In the genomic region with DNA sequence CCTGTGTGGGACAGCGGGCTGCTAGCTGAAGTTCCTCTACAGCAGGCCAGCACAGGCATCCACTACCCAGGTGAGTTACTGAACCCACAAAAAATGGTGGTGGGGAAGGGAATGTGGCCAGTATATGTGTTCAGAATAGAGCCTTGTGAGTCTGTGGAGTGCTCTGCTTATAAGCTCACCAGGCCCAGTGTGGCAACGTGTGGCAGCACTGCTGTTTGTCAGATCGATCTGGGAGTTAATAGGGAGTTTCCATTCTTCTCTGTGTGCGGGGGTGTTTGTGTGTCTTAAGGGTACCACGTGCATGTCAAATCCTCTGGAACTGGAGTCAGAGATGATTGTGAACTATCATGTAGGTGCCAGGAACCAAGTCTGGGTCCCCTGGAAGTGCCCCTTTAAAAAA, we compare ENCODE assay signal across 28 mouse cellular contexts. TPM values are rescaled to one million over a fixed set of nuclear protein-coding genes. Genes with fewer than 3 reads are reported as not detected.
DNase-seq lines count a peak whose midpoint lies in the region; ATAC-seq and TF ChIP-seq lines count a peak whose summit lies in the region.
"Had no signal": no experiment of that assay in that cellular context is flagged by ENCODE, and none has a peak within 500 bp of the region (broad histone marks: within the 10 kb centered on the region; RNA-seq: fewer than 3 reads in every experiment).

No protein-coding gene starts in this region.

- H3K4me3 ChIP-seq in layer of hippocampus, adult 2 months: no peak overlapping the region
- H3K4me3 ChIP-seq in liver, embryonic 13.5 days (replicated peaks): no peak overlapping the region
- H3K4me3 ChIP-seq in liver, embryonic 12.5 days: no peak overlapping the region
- H3K4me3 ChIP-seq in midbrain, embryonic 11.5 days (ENCODE audit: low read depth, low read length): no peak overlapping the region
- no peak overlapping the region for H3K4me3 ChIP-seq in midbrain, embryonic 14.5 days (replicated peaks; ENCODE audit: low read depth, low read length)
- H3K4me3 ChIP-seq in liver, postnatal 0 days (ENCODE audit: low read depth, low read length): no peak overlapping the region
- H3K4me3 ChIP-seq: embryonic facial prominence, embryonic 10.5 days; embryonic facial prominence, embryonic 12.5 days; forebrain, embryonic 13.5 days; forebrain, embryonic 15.5 days had no signal

- peaks cover 11% of the 10 kb centered on the region for H3K4me1 ChIP-seq in liver, embryonic 13.5 days (replicated peaks)
- no peaks in the 10 kb centered on the region for H3K4me1 ChIP-seq in liver, embryonic 12.5 days
- no peaks in the 10 kb centered on the region for H3K4me1 ChIP-seq in midbrain, embryonic 11.5 days (ENCODE audit: control insufficient read depth, insufficient read depth, low read length)
- no peaks in the 10 kb centered on the region for H3K4me1 ChIP-seq in midbrain, embryonic 14.5 days (ENCODE audit: control insufficient read depth, insufficient read depth, low read length)
- H3K4me1 ChIP-seq in liver, postnatal 0 days (ENCODE audit: insufficient read depth): peaks cover 13% of the 10 kb centered on the region
- H3K4me1 ChIP-seq: embryonic facial prominence, embryonic 10.5 days; embryonic facial prominence, embryonic 12.5 days; forebrain, embryonic 13.5 days; forebrain, embryonic 15.5 days had no signal

- H3K27me3 ChIP-seq in liver, embryonic 13.5 days: no peaks in the 10 kb centered on the region
- H3K27me3 ChIP-seq in liver, embryonic 12.5 days (replicated peaks): no peaks in the 10 kb centered on the region
- no peaks in the 10 kb centered on the region for H3K27me3 ChIP-seq in midbrain, embryonic 11.5 days (ENCODE audit: control insufficient read depth, insufficient read depth, low read length)
- no peaks in the 10 kb centered on the region for H3K27me3 ChIP-seq in midbrain, embryonic 14.5 days (ENCODE audit: control insufficient read depth, insufficient read depth, low read length)
- no peaks in the 10 kb centered on the region for H3K27me3 ChIP-seq in liver, postnatal 0 days (ENCODE audit: insufficient read depth, low read length)
- H3K27me3 ChIP-seq: CH12.LX; embryonic facial prominence, embryonic 12.5 days; forebrain, embryonic 13.5 days; forebrain, embryonic 15.5 days; Patski had no signal

- H3K36me3 ChIP-seq in liver, embryonic 13.5 days: peaks cover 72% of the 10 kb centered on the region
- peaks cover 92% of the 10 kb centered on the region for H3K36me3 ChIP-seq in liver, embryonic 12.5 days
- H3K36me3 ChIP-seq in midbrain, embryonic 11.5 days (ENCODE audit: control insufficient read depth, insufficient read depth, low read length): peaks cover 19% of the 10 kb centered on the region
- peaks cover 72% of the 10 kb centered on the region for H3K36me3 ChIP-seq in midbrain, embryonic 14.5 days (ENCODE audit: control insufficient read depth, insufficient read depth, low read length)
- H3K36me3 ChIP-seq in liver, postnatal 0 days (replicated peaks; ENCODE audit: insufficient read depth, low read length): peaks cover 50% of the 10 kb centered on the region

- peak overlapping the region; percentile 57; the same call in 1 of the 2 replicates for H3K27ac ChIP-seq in layer of hippocampus, adult 2 months
- H3K27ac ChIP-seq in liver, embryonic 13.5 days: no peak overlapping the region
- no peak overlapping the region for H3K27ac ChIP-seq in liver, embryonic 12.5 days
- no peak overlapping the region for H3K27ac ChIP-seq in midbrain, embryonic 11.5 days (ENCODE audit: low read depth, low read length)
- H3K27ac ChIP-seq in midbrain, embryonic 14.5 days (replicated peaks; ENCODE audit: low read depth, low read length): no peak overlapping the region
- peak overlapping the region; percentile 75 for H3K27ac ChIP-seq in liver, postnatal 0 days (ENCODE audit: low read depth)
- H3K27ac ChIP-seq: embryonic facial prominence, embryonic 12.5 days; forebrain, embryonic 13.5 days; forebrain, embryonic 15.5 days had no signal

- no peak for TF ChIP-seq EP300 in liver, postnatal 0 days (IDR thresholded peaks at IDR 0.05; ENCODE audit: low read depth)

- ATAC-seq in liver, embryonic 13.5 days (ENCODE audit: low read depth): peak; percentile 18; the same call in 1 of the 2 replicates
- no peak for ATAC-seq in liver, embryonic 12.5 days
- ATAC-seq in midbrain, embryonic 11.5 days (ENCODE audit: low FRiP score): no peak
- ATAC-seq in midbrain, embryonic 14.5 days (ENCODE audit: low FRiP score, low TSS enrichment): no peak
- ATAC-seq in liver, postnatal 0 days: peak; percentile 75
- ATAC-seq: activated CD4-positive, CD25-positive, alpha-beta regulatory T cell, adult 4 months; CD4-positive, CD25-positive, alpha-beta regulatory T cell, adult 4 months; forebrain, embryonic 13.5 days; forebrain, embryonic 15.5 days; Patski had no signal

- H3K9me3 ChIP-seq in liver, embryonic 13.5 days (replicated peaks): no peaks in the 10 kb centered on the region
- no peaks in the 10 kb centered on the region for H3K9me3 ChIP-seq in liver, embryonic 12.5 days (replicated peaks)
- H3K9me3 ChIP-seq in midbrain, embryonic 11.5 days (ENCODE audit: control insufficient read depth, low read length): no peaks in the 10 kb centered on the region
- H3K9me3 ChIP-seq in midbrain, embryonic 14.5 days (ENCODE audit: control insufficient read depth, low read length): no peaks in the 10 kb centered on the region
- H3K9me3 ChIP-seq in liver, postnatal 0 days (ENCODE audit: low read length): no peaks in the 10 kb centered on the region
- H3K9me3 ChIP-seq: embryonic facial prominence, embryonic 10.5 days; embryonic facial prominence, embryonic 12.5 days; forebrain, embryonic 13.5 days; forebrain, embryonic 15.5 days; G1E had no signal

- H3K4me2 ChIP-seq in liver, embryonic 13.5 days: no peak overlapping the region
- no peak overlapping the region for H3K4me2 ChIP-seq in liver, embryonic 12.5 days
- H3K4me2 ChIP-seq in midbrain, embryonic 11.5 days: no peak overlapping the region
- no peak overlapping the region for H3K4me2 ChIP-seq in midbrain, embryonic 14.5 days (ENCODE audit: low read length)
- H3K4me2 ChIP-seq in liver, postnatal 0 days (ENCODE audit: low read depth, low read length): no peak overlapping the region
- H3K4me2 ChIP-seq: embryonic facial prominence, embryonic 12.5 days; forebrain, embryonic 13.5 days; forebrain, embryonic 15.5 days had no signal

- 67% methylated on average over 5 of the region's 5 CpGs for WGBS in liver, embryonic 13.5 days (ENCODE audit: insufficient replicate concordance)
- WGBS in liver, embryonic 12.5 days (ENCODE audit: insufficient replicate concordance): 75% methylated on average over 5 of the region's 5 CpGs
- WGBS in midbrain, embryonic 11.5 days: 86% methylated on average over 5 of the region's 5 CpGs
- 83% methylated on average over 5 of the region's 5 CpGs for WGBS in midbrain, embryonic 14.5 days
- 66% methylated on average over 5 of the region's 5 CpGs for WGBS in liver, postnatal 0 days (ENCODE audit: insufficient replicate concordance)

- H3K9ac ChIP-seq in liver, embryonic 13.5 days: no peak overlapping the region
- H3K9ac ChIP-seq in liver, embryonic 12.5 days: no peak overlapping the region
- no peak overlapping the region for H3K9ac ChIP-seq in midbrain, embryonic 11.5 days (ENCODE audit: low read length)
- no peak overlapping the region for H3K9ac ChIP-seq in midbrain, embryonic 14.5 days (replicated peaks; ENCODE audit: low read length)
- no peak overlapping the region for H3K9ac ChIP-seq in liver, postnatal 0 days (replicated peaks)
- H3K9ac ChIP-seq: embryonic facial prominence, embryonic 12.5 days; forebrain, embryonic 13.5 days; forebrain, embryonic 15.5 days had no signal

- no peak for TF ChIP-seq CTCF in layer of hippocampus, adult 2 months (conservative IDR thresholded peaks at IDR 0.05)
- no peak for TF ChIP-seq CTCF in liver, postnatal 0 days (IDR thresholded peaks at IDR 0.05; ENCODE audit: low read depth)

- DNase-seq in layer of hippocampus, adult 2 months (ENCODE audit: low spot score in 2 of 2): no peak
- no peak for DNase-seq in layer of hippocampus, adult 8-10 months (ENCODE audit: low spot score in 2 of 2)
- no peak for DNase-seq in liver, embryonic 13.5 days
- DNase-seq in midbrain, embryonic 11.5 days (ENCODE audit: low spot score, missing footprints): peak; percentile 79
- DNase-seq in midbrain, embryonic 14.5 days: no peak
- DNase-seq in liver, postnatal 0 days: no peak
- no peak for DNase-seq in right cerebral cortex, postnatal 14 days
- DNase-seq: B cell, adult 2 months; cerebellum, adult 11-12 months; cerebellum, adult 2 months; cerebellum, adult 9-10 months; cerebellum, postnatal 10 days; cerebellum, postnatal 25 days had no signal

RNA-seq across cellular contexts. Expression of gene Gm10401, which starts 1.4 kb away (rescaled TPM):
- not detected for total RNA-seq in layer of hippocampus, adult 2 months (2021)
- not detected for total RNA-seq in layer of hippocampus, adult 8-10 months (2022)
- polyA plus RNA-seq in liver, embryonic 13.5 days (2015; fragmentation: Nextera tagmentation; extraction: Ambion mirVana): 11.1 and 12.0 TPM in 2 replicates
- 12.2 and 15.1 TPM in 2 replicates for polyA plus RNA-seq in liver, embryonic 12.5 days (2016; fragmentation: Nextera tagmentation; extraction: Ambion mirVana)
- polyA plus RNA-seq in midbrain, embryonic 11.5 days (2014; fragmentation: Nextera tagmentation; extraction: Ambion mirVana): 23.2 and 26.6 TPM in 2 replicates
- polyA plus RNA-seq in midbrain, embryonic 14.5 days (2014; fragmentation: Nextera tagmentation; extraction: Ambion mirVana): 59.4 and 72.9 TPM in 2 replicates
- polyA plus RNA-seq in liver, postnatal 0 days (2015; fragmentation: Nextera tagmentation; extraction: Ambion mirVana): 6.0 and 6.6 TPM in 2 replicates
- total RNA-seq: adrenal gland, adult 2 months; adrenal gland, postnatal 10 days; adrenal gland, postnatal 25 days had no signal
- polyA plus RNA-seq: adrenal gland, adult 2 months; brain, embryonic 14.5 days; cerebellum, adult 2 months; cortical plate, adult 2 months; G1E; Patski had no signal

RNA-seq across cellular contexts. Expression of gene Acads, which starts 19.6 kb away (rescaled TPM):
- 1 to 10 TPM; 6.5 to 7.3 TPM for total RNA-seq in layer of hippocampus, adult 2 months (2021)
- 10 to 100 TPM in 1 of 4 experiments, 1 to 10 TPM in 3; 8.1 to 11.7 (median 9.2) TPM for total RNA-seq in layer of hippocampus, adult 8-10 months (2022)
- polyA plus RNA-seq in liver, embryonic 13.5 days (2015; fragmentation: Nextera tagmentation; extraction: Ambion mirVana): 40.9 and 41.5 TPM in 2 replicates
- polyA plus RNA-seq in liver, embryonic 12.5 days (2016; fragmentation: Nextera tagmentation; extraction: Ambion mirVana): 43.9 and 51.1 TPM in 2 replicates
- polyA plus RNA-seq in midbrain, embryonic 11.5 days (2014; fragmentation: Nextera tagmentation; extraction: Ambion mirVana): 21.6 and 23.5 TPM in 2 replicates
- polyA plus RNA-seq in midbrain, embryonic 14.5 days (2014; fragmentation: Nextera tagmentation; extraction: Ambion mirVana): 13.8 and 14.6 TPM in 2 replicates
- 87.9 and 93.4 TPM in 2 replicates for polyA plus RNA-seq in liver, postnatal 0 days (2015; fragmentation: Nextera tagmentation; extraction: Ambion mirVana)

RNA-seq across cellular contexts. Expression of gene Unc119b, which starts 35.2 kb away (rescaled TPM):
- 10 to 100 TPM; 25.9 to 28.0 TPM for total RNA-seq in layer of hippocampus, adult 2 months (2021)
- 10 to 100 TPM; 26.9 to 29.3 (median 27.6) TPM for total RNA-seq in layer of hippocampus, adult 8-10 months (2022)
- polyA plus RNA-seq in liver, embryonic 13.5 days (2015; fragmentation: Nextera tagmentation; extraction: Ambion mirVana): 8.7 and 10.4 TPM in 2 replicates
- polyA plus RNA-seq in liver, embryonic 12.5 days (2016; fragmentation: Nextera tagmentation; extraction: Ambion mirVana): 16.1 and 17.6 TPM in 2 replicates
- polyA plus RNA-seq in midbrain, embryonic 11.5 days (2014; fragmentation: Nextera tagmentation; extraction: Ambion mirVana): 55.1 and 64.6 TPM in 2 replicates
- polyA plus RNA-seq in midbrain, embryonic 14.5 days (2014; fragmentation: Nextera tagmentation; extraction: Ambion mirVana): 29.1 and 37.2 TPM in 2 replicates
- 6.9 and 8.0 TPM in 2 replicates for polyA plus RNA-seq in liver, postnatal 0 days (2015; fragmentation: Nextera tagmentation; extraction: Ambion mirVana)

RNA-seq across cellular contexts. Expression of gene Mlec, which starts 58.4 kb away (rescaled TPM):
- total RNA-seq in layer of hippocampus, adult 2 months (2021): 10 to 100 TPM; 75.7 to 84.7 TPM
- total RNA-seq in layer of hippocampus, adult 8-10 months (2022): 100 to 1,000 TPM in 1 of 4 experiments, 10 to 100 TPM in 3; 80.4 to 100 (median 89.0) TPM
- polyA plus RNA-seq in liver, embryonic 13.5 days (2015; fragmentation: Nextera tagmentation; extraction: Ambion mirVana): 23.0 and 26.0 TPM in 2 replicates
- 46.8 and 49.2 TPM in 2 replicates for polyA plus RNA-seq in liver, embryonic 12.5 days (2016; fragmentation: Nextera tagmentation; extraction: Ambion mirVana)
- polyA plus RNA-seq in midbrain, embryonic 11.5 days (2014; fragmentation: Nextera tagmentation; extraction: Ambion mirVana): 30.0 and 37.3 TPM in 2 replicates
- 14.6 and 18.6 TPM in 2 replicates for polyA plus RNA-seq in midbrain, embryonic 14.5 days (2014; fragmentation: Nextera tagmentation; extraction: Ambion mirVana)
- polyA plus RNA-seq in liver, postnatal 0 days (2015; fragmentation: Nextera tagmentation; extraction: Ambion mirVana): 8.2 and 10.1 TPM in 2 replicates

Comparison
In these comparisons a context has a peak if more than half of its experiments do, and no peak if none do; other contexts are left out.
1. H3K27ac ChIP-seq: peak in layer of hippocampus, adult 2 months (single experiment) and liver, postnatal 0 days (single experiment); none in liver, embryonic 13.5 days (single experiment), liver, embryonic 12.5 days (single experiment), midbrain, embryonic 11.5 days (single experiment) and midbrain, embryonic 14.5 days (single experiment).
2. ATAC-seq: peak in liver, embryonic 13.5 days (single experiment) and liver, postnatal 0 days (single experiment); none in liver, embryonic 12.5 days (single experiment), midbrain, embryonic 11.5 days (single experiment) and midbrain, embryonic 14.5 days (single experiment).